Mouse (Mus musculus): Measurements from ENCODE around the gene St7.

GRCm38 (mm10) chr6:17860463-17860862 lies 167.7 kb downstream of the St7 start:
- no peak for TF ChIP-seq POLR2A (IDR thresholded peaks at IDR 0.05; ENCODE audit: low read depth, low read length)
- TF ChIP-seq CTCF (IDR thresholded peaks at IDR 0.05; ENCODE audit: extremely low read depth, insufficient read depth, insufficient read length, insufficient replicate concordance), result no peak
